Mouse (Mus musculus): ENCODE data around the gene Zfp366. TPM values are rescaled to one million over a fixed set of nuclear protein-coding genes. Genes with fewer than 3 reads are reported as not detected.

The Zfp366 gene
- polyA plus RNA-seq, 1 experiment: 2.8 TPM

- Histone ChIP-seq H3K27me3 (ENCODE audit: control insufficient read depth, insufficient read depth, low read length) (no peaks in the 10 kb centered on the region), H3K27ac (ENCODE audit: insufficient read depth, low read length) (no peak overlapping the region), H3K4me1 (ENCODE audit: control insufficient read depth, insufficient read depth, low read length) (peaks cover 6% of the 10 kb centered on the region), H3K4me3 (replicated peaks; ENCODE audit: insufficient read depth, low read depth, low read length) (no peak overlapping the region)
- TF ChIP-seq POLR2A (IDR thresholded peaks at IDR 0.05; ENCODE audit: borderline replicate concordance, insufficient read depth, low read length) (no peak), CTCF (IDR thresholded peaks at IDR 0.05; ENCODE audit: borderline replicate concordance, insufficient read depth, low read depth, low read length) (no peak)
- no peak for DNase-seq
- WGBS: 74% methylated on average over 8 of the region's 8 CpGs
These were observed 39.3 kb downstream of the Zfp366 start for GRCm38 (mm10) chr13:99223917-99224316.

- no peak for DNase-seq
- H3K4me3 ChIP-seq (replicated peaks; ENCODE audit: insufficient read depth, low read depth, low read length): no peak overlapping the region
- H3K27ac ChIP-seq (ENCODE audit: insufficient read depth, low read length): no peak overlapping the region
- 78% methylated on average over 10 of the region's 10 CpGs for WGBS
- no peak for TF ChIP-seq POLR2A (IDR thresholded peaks at IDR 0.05; ENCODE audit: borderline replicate concordance, insufficient read depth, low read length)
- no peak for TF ChIP-seq CTCF (IDR thresholded peaks at IDR 0.05; ENCODE audit: borderline replicate concordance, insufficient read depth, low read depth, low read length)
- peaks cover 6% of the 10 kb centered on the region for H3K4me1 ChIP-seq (ENCODE audit: control insufficient read depth, insufficient read depth, low read length)
- no peaks in the 10 kb centered on the region for H3K27me3 ChIP-seq (ENCODE audit: control insufficient read depth, insufficient read depth, low read length)
These were observed 41.0 kb downstream of the Zfp366 start for GRCm38 (mm10) chr13:99225374-99226240.

GRCm38 (mm10) chr13:99226809-99227208 is 42.2 kb downstream of the Zfp366 start:
- Histone ChIP-seq H3K27me3 (ENCODE audit: control insufficient read depth, insufficient read depth, low read length) (no peaks in the 10 kb centered on the region), H3K27ac (ENCODE audit: insufficient read depth, low read length) (no peak overlapping the region), H3K4me1 (ENCODE audit: control insufficient read depth, insufficient read depth, low read length) (peaks cover 6% of the 10 kb centered on the region), H3K4me3 (replicated peaks; ENCODE audit: insufficient read depth, low read depth, low read length) (no peak overlapping the region)
- 75% methylated on average over 3 of the region's 3 CpGs for WGBS
- TF ChIP-seq POLR2A (IDR thresholded peaks at IDR 0.05; ENCODE audit: borderline replicate concordance, insufficient read depth, low read length) (no peak), CTCF (IDR thresholded peaks at IDR 0.05; ENCODE audit: borderline replicate concordance, insufficient read depth, low read depth, low read length) (no peak)
- DNase-seq: no peak

- H3K27me3 ChIP-seq (ENCODE audit: control insufficient read depth, insufficient read depth, low read length): no peaks in the 10 kb centered on the region
- WGBS: 92% methylated on average over 16 of the region's 16 CpGs
- DNase-seq: no peak
- TF ChIP-seq CTCF (IDR thresholded peaks at IDR 0.05; ENCODE audit: borderline replicate concordance, insufficient read depth, low read depth, low read length) (no peak), POLR2A (IDR thresholded peaks at IDR 0.05; ENCODE audit: borderline replicate concordance, insufficient read depth, low read length) (no peak)
- H3K4me3 ChIP-seq (replicated peaks; ENCODE audit: insufficient read depth, low read depth, low read length): no peak overlapping the region
- no peak overlapping the region for H3K27ac ChIP-seq (ENCODE audit: insufficient read depth, low read length)
- H3K4me1 ChIP-seq (ENCODE audit: control insufficient read depth, insufficient read depth, low read length): peaks cover 6% of the 10 kb centered on the region
These were observed 43.0 kb downstream of the Zfp366 start for GRCm38 (mm10) chr13:99227456-99228250.

GRCm38 (mm10) chr13:99228821-99229570 is 44.4 kb downstream of the Zfp366 start:
- DNase-seq: no peak
- no peak overlapping the region for H3K27ac ChIP-seq (ENCODE audit: insufficient read depth, low read length)
- 93% methylated on average over 35 of the region's 35 CpGs for WGBS

GRCm38 (mm10) chr13:99229641-99230494 is 45.2 kb downstream of the Zfp366 start:
- DNase-seq: no peak
- no peak overlapping the region for H3K27ac ChIP-seq (ENCODE audit: insufficient read depth, low read length)

More at GRCm38 (mm10) chr13:99228821-99229570, 44.4 kb downstream of the Zfp366 start:
- Histone ChIP-seq H3K4me1 (ENCODE audit: control insufficient read depth, insufficient read depth, low read length) (no peaks in the 10 kb centered on the region), H3K27me3 (ENCODE audit: control insufficient read depth, insufficient read depth, low read length) (no peaks in the 10 kb centered on the region), H3K4me3 (replicated peaks; ENCODE audit: insufficient read depth, low read depth, low read length) (no peak overlapping the region)
- TF ChIP-seq CTCF (IDR thresholded peaks at IDR 0.05; ENCODE audit: borderline replicate concordance, insufficient read depth, low read depth, low read length) (no peak), POLR2A (IDR thresholded peaks at IDR 0.05; ENCODE audit: borderline replicate concordance, insufficient read depth, low read length) (no peak)

More at GRCm38 (mm10) chr13:99229641-99230494, 45.2 kb downstream of the Zfp366 start:
- Histone ChIP-seq H3K4me1 (ENCODE audit: control insufficient read depth, insufficient read depth, low read length) (no peaks in the 10 kb centered on the region), H3K4me3 (replicated peaks; ENCODE audit: insufficient read depth, low read depth, low read length) (no peak overlapping the region), H3K27me3 (ENCODE audit: control insufficient read depth, insufficient read depth, low read length) (no peaks in the 10 kb centered on the region)
- TF ChIP-seq CTCF (IDR thresholded peaks at IDR 0.05; ENCODE audit: borderline replicate concordance, insufficient read depth, low read depth, low read length) (no peak), POLR2A (IDR thresholded peaks at IDR 0.05; ENCODE audit: borderline replicate concordance, insufficient read depth, low read length) (no peak)
- 82% methylated on average over 9 of the region's 9 CpGs for WGBS

Measured in cerebellum, adult 2 months (tissue).